Mouse (Mus musculus): ENCODE data around the gene Dnajc13. TPM values are rescaled to one million over a fixed set of nuclear protein-coding genes. Genes with fewer than 3 reads are reported as not detected.

Gene Dnajc13
- total RNA-seq, 2 experiments from 2014 or later: 90.2 to 100 TPM

GRCm38 (mm10) chr9:104126833-104127232 is 135.9 kb downstream of the Dnajc13 start, which contains the start of gene Ackr4:
Ackr4 (minus strand) TSS chr9:104126933.
- intact Hi-C loops (cut with DNase I): no loop called here
- DNase-seq: no peak

- intact Hi-C loops (cut with DNase I): no loop called here
- DNase-seq: no peak
Observed at GRCm38 (mm10) chr9:104123622-104124021, 139.1 kb downstream of the Dnajc13 start.

- intact Hi-C loops (cut with DNase I): no loop called here
- DNase-seq: no peak
Observed at GRCm38 (mm10) chr9:104123101-104123500, 139.6 kb downstream of the Dnajc13 start.

- intact Hi-C loops (cut with DNase I): no loop called here
- no peak for DNase-seq
Observed at GRCm38 (mm10) chr9:104109151-104109550, 153.6 kb downstream of the Dnajc13 start.

GRCm38 (mm10) chr9:104108571-104109143 is 154.1 kb downstream of the Dnajc13 start:
- DNase-seq: no peak
- intact Hi-C loops (cut with DNase I): no loop called here

- intact Hi-C loops (cut with DNase I): no loop called here
- no peak for DNase-seq
Observed at GRCm38 (mm10) chr9:104107482-104107881, 155.2 kb downstream of the Dnajc13 start.

GRCm38 (mm10) chr9:104106930-104107329 is 155.8 kb downstream of the Dnajc13 start:
- DNase-seq: no peak
- intact Hi-C loops (cut with DNase I): no loop called here

- intact Hi-C loops (cut with DNase I): no loop called here
- no peak for DNase-seq
Observed at GRCm38 (mm10) chr9:104104986-104105385, 157.7 kb downstream of the Dnajc13 start.

- intact Hi-C loops (cut with DNase I): no loop called here
- no peak for DNase-seq
Observed at GRCm38 (mm10) chr9:104102901-104103300, 159.8 kb downstream of the Dnajc13 start.

- DNase-seq: no peak
- intact Hi-C loops (cut with DNase I): no loop called here
Observed at GRCm38 (mm10) chr9:104102301-104102700, 160.4 kb downstream of the Dnajc13 start.

GRCm38 (mm10) chr9:104101458-104101857 is 161.3 kb downstream of the Dnajc13 start:
- intact Hi-C loops (cut with DNase I): no loop called here
- no peak for DNase-seq

Other genes starting within 250 kb of the Dnajc13 start
- not detected for gene Gm28305, start 222.3 kb downstream of the Dnajc13 start, total RNA-seq (2021)
- 10 to 100 TPM; 47.4 to 49.4 TPM for gene Uba5, start 199.8 kb downstream of the Dnajc13 start, total RNA-seq (2021)
- 1 to 10 TPM; 8.0 to 8.9 TPM for gene Acad11, start 199.6 kb downstream of the Dnajc13 start, total RNA-seq (2021)
- 1 to 10 TPM in 1 of 2 experiments, under 1 TPM in 1; 0.98 to 1.1 TPM for gene Ackr4, start 136.0 kb downstream of the Dnajc13 start, total RNA-seq (2021)
- gene Acpp, start 74.8 kb upstream of the Dnajc13 start, total RNA-seq (2021): under 1 TPM; 0.64 to 0.70 TPM

Data from left cerebral cortex, postnatal 4 days (tissue).